Mouse (Mus musculus) adrenal gland, postnatal 25 days (tissue): Measurements from ENCODE around the gene Wdr27. TPM values are rescaled to one million over a fixed set of nuclear protein-coding genes. Genes with fewer than 3 reads are reported as not detected.

Experiments used
- DNase-seq: peaks from one replicate; pipeline ENCODE4 v3.0.0; 2021; ENCODE audit warnings: mixed read lengths
- total RNA-seq: library from RNA; stranded (reverse); gene quantifications from 2 replicates; pipeline ENCODE4 v1.2.3, GENCODE M21; 2021

Gene Wdr27
- total RNA-seq, 1 experiment from 2014 or later: 8.4 TPM

- DNase-seq: no peak
These were observed 125.0 kb downstream of the Wdr27 start for GRCm38 (mm10) chr17:14817975-14818374.

DNA sequence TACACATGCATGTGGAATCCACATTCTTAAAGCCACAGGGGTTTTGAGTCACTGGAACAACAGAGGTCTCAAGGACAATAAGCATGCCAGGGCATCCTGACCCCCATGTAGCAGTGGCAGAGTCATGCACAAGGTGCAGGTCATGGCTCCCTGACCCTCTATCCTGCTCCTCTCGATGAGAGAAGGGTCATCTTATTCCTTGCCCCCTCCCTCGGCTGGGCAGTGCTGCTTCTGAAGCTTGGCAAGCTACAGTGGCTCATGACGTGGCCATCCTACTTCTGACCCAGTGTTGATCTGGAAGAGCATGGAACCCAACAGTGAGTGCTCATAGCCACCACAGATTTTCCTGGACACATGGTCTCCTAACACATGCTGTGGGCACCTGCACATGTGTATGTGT is 126.9 kb downstream of the Wdr27 start:
- no peak for DNase-seq

DNA sequence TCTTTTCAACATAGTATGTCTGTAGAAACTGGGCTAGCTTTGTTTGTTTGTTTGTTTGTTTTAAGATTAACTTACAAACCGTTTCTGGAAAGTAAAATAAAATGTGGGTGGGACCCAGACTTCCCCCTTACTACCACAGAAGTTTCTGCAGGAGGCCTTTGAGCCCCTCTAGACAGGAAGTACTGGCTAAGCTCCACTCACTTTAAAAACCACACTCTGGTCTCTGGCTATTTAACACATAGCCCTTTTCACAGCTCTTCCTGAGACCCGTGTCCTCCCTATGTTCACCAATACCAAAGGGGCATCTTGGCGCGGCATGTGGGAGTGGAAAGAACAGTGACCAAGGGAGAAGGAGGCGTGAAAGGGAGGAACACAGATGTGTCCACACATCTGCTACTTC is 127.7 kb downstream of the Wdr27 start:
- no peak for DNase-seq

GRCm38 (mm10) chr17:14812631-14813030 is 130.3 kb downstream of the Wdr27 start:
- no peak for DNase-seq

DNA sequence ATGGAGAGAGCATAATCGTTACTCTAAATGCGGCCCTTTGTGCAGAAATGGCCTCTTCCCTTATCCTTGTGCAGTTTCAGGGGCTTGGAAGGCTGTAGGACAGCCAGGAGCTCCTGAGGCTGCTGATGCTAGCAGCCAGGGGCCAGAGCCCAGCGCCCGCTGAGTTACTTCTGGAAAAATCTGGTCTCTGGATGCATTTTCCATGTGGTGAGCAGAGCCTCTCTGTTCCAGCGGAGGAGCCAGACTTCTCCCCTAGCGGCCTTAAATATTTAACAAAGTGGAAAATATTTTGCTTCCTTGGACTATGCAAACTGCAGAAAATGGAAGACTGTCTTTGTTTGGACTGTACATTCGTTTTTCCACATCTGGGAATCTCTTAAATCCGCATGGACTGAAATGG is 130.9 kb downstream of the Wdr27 start:
- no peak for DNase-seq

- DNase-seq: no peak
These were observed 136.2 kb downstream of the Wdr27 start for GRCm38 (mm10) chr17:14806808-14807207.

- no peak for DNase-seq
These were observed 143.7 kb downstream of the Wdr27 start for GRCm38 (mm10) chr17:14799243-14799642.

- DNase-seq: no peak
These were observed 147.9 kb downstream of the Wdr27 start for GRCm38 (mm10) chr17:14795074-14795473.

- DNase-seq: peak; percentile 41
These were observed 163.6 kb downstream of the Wdr27 start for GRCm38 (mm10) chr17:14779356-14779755.

- no peak for DNase-seq
These were observed 171.6 kb downstream of the Wdr27 start for GRCm38 (mm10) chr17:14771339-14771738.

GRCm38 (mm10) chr17:14770377-14770776 is 172.6 kb downstream of the Wdr27 start:
- DNase-seq: no peak

Other genes starting within 250 kb of the Wdr27 start
- gene Thbs2, start 248.9 kb downstream of the Wdr27 start, total RNA-seq: 1.9 and 2.2 TPM in 2 replicates
- gene 1600012H06Rik, start within 50 bp of the Wdr27 start, total RNA-seq: 36.5 and 55.1 TPM in 2 replicates
- 70.1 and 76.4 TPM in 2 replicates for gene Phf10, start 18.1 kb upstream of the Wdr27 start, total RNA-seq
- gene 9030025P20Rik, start 35.3 kb upstream of the Wdr27 start, total RNA-seq: 8.7 and 9.6 TPM in 2 replicates
- gene Gm3417, start 35.6 kb upstream of the Wdr27 start, total RNA-seq: not detected in 2 replicates
- 1.8 and 6.3 TPM in 2 replicates for gene Gm3435, start 67.0 kb upstream of the Wdr27 start, total RNA-seq
- 68.0 and 75.4 TPM in 2 replicates for gene Ermard, start 98.0 kb upstream of the Wdr27 start, total RNA-seq
- gene Tcte3, start 98.3 kb upstream of the Wdr27 start, total RNA-seq: 0.85 and 2.8 TPM in 2 replicates
- 7.7 and 9.5 TPM in 2 replicates for gene Gm3448, start 98.4 kb upstream of the Wdr27 start, total RNA-seq